Mouse (Mus musculus) layer of hippocampus, postnatal 14 days (tissue): Measurements from ENCODE around the gene Hoxd3. TPM values are rescaled to one million over a fixed set of nuclear protein-coding genes. Genes with fewer than 3 reads are reported as not detected.

Experiments
- DNase-seq, 2 experiments: peaks; one replicate each; pipeline ENCODE4 v3.0.0; 2021 to 2022; ENCODE audit warnings: low spot score in 2 of 2, mixed read lengths in 1 of 2
- total RNA-seq, 2 experiments: library from RNA; stranded (reverse); gene quantifications; 2 replicates each; pipeline ENCODE4 v1.2.3; 2021

Hoxd3 gene
- total RNA-seq, 2 experiments from 2014 or later, result not detected

- no peak for DNase-seq
Observed at GRCm38 (mm10) chr2:74726973-74727639, 15.4 kb downstream of the Hoxd3 start.

- DNase-seq, result no peak
Observed at GRCm38 (mm10) chr2:74727640-74728302, 16.0 kb downstream of the Hoxd3 start.

GRCm38 (mm10) chr2:74728303-74728680 is 16.6 kb downstream of the Hoxd3 start:
- DNase-seq, result no peak

GRCm38 (mm10) chr2:74730331-74730730 is 18.6 kb downstream of the Hoxd3 start:
- DNase-seq, result no peak

- DNase-seq, result no peak
Observed at GRCm38 (mm10) chr2:74731055-74731454, 19.3 kb downstream of the Hoxd3 start.

GRCm38 (mm10) chr2:74731799-74732512 is 20.2 kb downstream of the Hoxd3 start:
- no peak for DNase-seq

- DNase-seq, result no peak
Observed at GRCm38 (mm10) chr2:74732513-74733316, 21.0 kb downstream of the Hoxd3 start.

GRCm38 (mm10) chr2:74733317-74733661 is 21.6 kb downstream of the Hoxd3 start:
- DNase-seq, result no peak

GRCm38 (mm10) chr2:74733765-74734164 is 22.0 kb downstream of the Hoxd3 start:
- no peak for DNase-seq

GRCm38 (mm10) chr2:74734451-74734850 is 22.7 kb downstream of the Hoxd3 start:
- no peak for DNase-seq

- no peak for DNase-seq
Observed at GRCm38 (mm10) chr2:74734996-74735811, 23.5 kb downstream of the Hoxd3 start.

- no peak for DNase-seq
Observed at GRCm38 (mm10) chr2:74735851-74736687, 24.3 kb downstream of the Hoxd3 start.

- DNase-seq, result no peak
Observed at GRCm38 (mm10) chr2:74736688-74737577, 25.2 kb downstream of the Hoxd3 start.

GRCm38 (mm10) chr2:74737578-74738070 is 25.9 kb downstream of the Hoxd3 start:
- DNase-seq, result no peak

- DNase-seq, result no peak
Observed at GRCm38 (mm10) chr2:74738623-74739475, 27.1 kb downstream of the Hoxd3 start.

- no peak for DNase-seq
Observed at GRCm38 (mm10) chr2:74739476-74739800, 27.7 kb downstream of the Hoxd3 start.

- no peak for DNase-seq
Observed at GRCm38 (mm10) chr2:74739869-74740268, 28.1 kb downstream of the Hoxd3 start.
